Mouse (Mus musculus): ENCODE data around the gene Aak1. TPM values are rescaled to one million over a fixed set of nuclear protein-coding genes. Genes with fewer than 3 reads are reported as not detected.

Gene Aak1
- polyA plus RNA-seq, 1 experiment from 2014 or later, result 18.3 TPM

- ATAC-seq (ENCODE audit: insufficient read depth), result no peak
These were observed 144.9 kb downstream of the Aak1 start for GRCm38 (mm10) chr6:86994254-86994653.

GRCm38 (mm10) chr6:86996629-86997307 is 147.5 kb downstream of the Aak1 start:
- Histone ChIP-seq H3K27me3 (ENCODE audit: insufficient read depth, low read length) (no peaks in the 10 kb centered on the region), H3K4me3 (ENCODE audit: low read depth, low read length) (no peak overlapping the region), H3K4me2 (no peak overlapping the region), H3K27ac (ENCODE audit: low read depth) (no peak overlapping the region), H3K36me3 (ENCODE audit: insufficient read depth) (peaks cover 30% of the 10 kb centered on the region), H3K4me1 (ENCODE audit: insufficient read depth) (no peaks in the 10 kb centered on the region), H3K9ac (no peak overlapping the region), H3K9me3 (ENCODE audit: low read depth, low read length) (no peaks in the 10 kb centered on the region)
- DNase-seq, result no peak
- WGBS, result 81% methylated on average over 5 of the region's 5 CpGs
- no peak for ATAC-seq (ENCODE audit: insufficient read depth)
- no peak for TF ChIP-seq CTCF (IDR thresholded peaks at IDR 0.05; ENCODE audit: low read depth)

More at GRCm38 (mm10) chr6:86994254-86994653, 144.9 kb downstream of the Aak1 start:
- no peak for TF ChIP-seq CTCF (IDR thresholded peaks at IDR 0.05; ENCODE audit: low read depth)
- no peak overlapping the region for H3K9ac ChIP-seq
- no peak overlapping the region for H3K27ac ChIP-seq (ENCODE audit: low read depth)
- H3K4me1 ChIP-seq (ENCODE audit: insufficient read depth), result no peaks in the 10 kb centered on the region
- H3K36me3 ChIP-seq (ENCODE audit: insufficient read depth), result peaks cover 30% of the 10 kb centered on the region
- no peak overlapping the region for H3K4me3 ChIP-seq (ENCODE audit: low read depth, low read length)
- H3K27me3 ChIP-seq (ENCODE audit: insufficient read depth, low read length), result no peaks in the 10 kb centered on the region
- DNase-seq, result no peak
- no peak overlapping the region for H3K4me2 ChIP-seq
- WGBS, result 75% methylated on average over 4 of the region's 4 CpGs
- no peaks in the 10 kb centered on the region for H3K9me3 ChIP-seq (ENCODE audit: low read depth, low read length)

DNA sequence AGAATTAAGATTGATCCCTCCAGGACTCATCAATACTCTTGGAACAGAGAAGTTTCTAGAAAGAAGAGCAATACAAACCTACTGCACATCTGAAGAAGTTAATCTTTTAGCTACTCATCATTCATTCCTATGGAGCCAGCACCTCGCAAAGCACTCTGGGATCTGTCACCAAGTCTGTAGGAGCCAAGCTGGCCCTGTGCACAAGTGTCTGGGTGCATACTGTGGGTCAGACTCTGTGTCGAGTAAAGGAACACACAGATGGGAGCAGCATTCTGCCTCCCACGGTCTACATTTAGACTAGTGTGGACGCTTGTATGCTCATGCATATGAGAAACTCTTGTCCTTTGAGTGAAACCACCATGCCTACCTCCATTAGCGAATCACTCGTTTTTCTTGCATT is 148.0 kb downstream of the Aak1 start:
- peaks cover 30% of the 10 kb centered on the region for H3K36me3 ChIP-seq (ENCODE audit: insufficient read depth)
- DNase-seq, result no peak
- no peak overlapping the region for H3K27ac ChIP-seq (ENCODE audit: low read depth)
- H3K4me3 ChIP-seq (ENCODE audit: low read depth, low read length), result no peak overlapping the region
- no peak overlapping the region for H3K9ac ChIP-seq
- H3K4me1 ChIP-seq (ENCODE audit: insufficient read depth), result no peaks in the 10 kb centered on the region
- H3K27me3 ChIP-seq (ENCODE audit: insufficient read depth, low read length), result no peaks in the 10 kb centered on the region
- H3K9me3 ChIP-seq (ENCODE audit: low read depth, low read length), result no peaks in the 10 kb centered on the region
- TF ChIP-seq CTCF (IDR thresholded peaks at IDR 0.05; ENCODE audit: low read depth), result no peak
- no peak overlapping the region for H3K4me2 ChIP-seq
- ATAC-seq (ENCODE audit: insufficient read depth), result no peak
- 90% methylated on average over 6 of the region's 6 CpGs for WGBS

DNA sequence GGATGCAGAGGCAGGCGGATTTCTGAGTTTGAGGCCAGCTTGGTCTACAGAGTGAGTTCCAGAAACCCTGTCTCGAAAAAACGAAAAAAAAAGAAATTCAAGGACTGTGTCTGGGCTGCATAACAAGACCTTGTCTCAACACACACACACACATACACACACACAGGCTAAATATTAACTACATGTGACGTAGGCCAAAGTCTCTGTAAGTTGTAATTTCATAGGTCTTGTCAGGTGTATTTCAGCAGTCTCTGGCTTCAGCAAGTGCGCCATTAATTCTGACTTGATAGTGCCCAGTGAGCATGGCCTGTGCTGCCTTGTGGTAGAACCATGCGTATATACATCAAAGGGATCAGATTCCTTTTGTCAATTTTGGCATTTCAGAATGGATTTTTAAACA is 152.7 kb downstream of the Aak1 start:
- peaks cover 16% of the 10 kb centered on the region for H3K36me3 ChIP-seq (ENCODE audit: insufficient read depth)
- H3K27ac ChIP-seq (ENCODE audit: low read depth), result peak overlapping the region; percentile 36; the same call in 1 of the 2 replicates
- H3K4me3 ChIP-seq (ENCODE audit: low read depth, low read length), result no peak overlapping the region
- no peak overlapping the region for H3K9ac ChIP-seq
- TF ChIP-seq CTCF (IDR thresholded peaks at IDR 0.05; ENCODE audit: low read depth), result no peak
- 79% methylated on average over 6 of the region's 6 CpGs for WGBS
- no peak; the same call in 1 of the 2 replicates for ATAC-seq (ENCODE audit: insufficient read depth)
- H3K4me1 ChIP-seq (ENCODE audit: insufficient read depth), result no peaks in the 10 kb centered on the region
- H3K27me3 ChIP-seq (ENCODE audit: insufficient read depth, low read length), result no peaks in the 10 kb centered on the region
- H3K4me2 ChIP-seq, result no peak overlapping the region
- DNase-seq, result no peak
- no peaks in the 10 kb centered on the region for H3K9me3 ChIP-seq (ENCODE audit: low read depth, low read length)

DNA sequence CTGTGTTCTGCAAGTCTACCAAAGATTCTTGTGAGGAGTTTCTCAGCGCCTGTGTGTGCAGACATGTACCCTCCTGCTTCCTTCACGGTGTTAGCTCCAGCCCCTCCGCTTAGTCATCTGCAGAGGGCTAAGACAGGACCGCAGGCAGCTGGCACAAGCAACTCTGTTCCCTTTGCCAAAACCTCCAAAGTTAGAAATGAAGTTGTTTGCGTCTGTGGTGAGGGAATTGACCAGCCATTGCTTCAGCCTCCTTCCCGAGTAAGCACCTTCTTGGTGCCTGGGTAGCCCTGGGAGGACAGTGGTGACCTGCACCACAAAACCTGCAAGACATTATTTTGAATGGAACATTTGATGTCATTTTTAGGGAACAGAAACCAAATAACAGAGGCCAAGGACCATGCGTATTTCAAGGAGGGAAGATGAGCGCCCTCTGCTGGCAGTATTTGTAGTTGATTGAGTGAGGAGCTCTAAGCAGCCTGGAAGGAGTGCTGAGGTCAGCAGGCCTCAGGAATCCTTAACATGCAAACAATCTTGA is 153.3 kb downstream of the Aak1 start:
- no peak overlapping the region; the same call in 1 of the 2 replicates for H3K9ac ChIP-seq
- H3K4me3 ChIP-seq (ENCODE audit: low read depth, low read length), result no peak overlapping the region
- DNase-seq (peak; percentile 95), ATAC-seq (ENCODE audit: insufficient read depth) (peak; percentile 38; the same call in 1 of the 2 replicates)
- no peaks in the 10 kb centered on the region for H3K9me3 ChIP-seq (ENCODE audit: low read depth, low read length)
- H3K4me2 ChIP-seq, result no peak overlapping the region
- H3K36me3 ChIP-seq (ENCODE audit: insufficient read depth), result peaks cover 10% of the 10 kb centered on the region; the same call in 1 of the 2 replicates
- peak; percentile 89 for TF ChIP-seq CTCF (IDR thresholded peaks at IDR 0.05; ENCODE audit: low read depth)
- H3K27me3 ChIP-seq (ENCODE audit: insufficient read depth, low read length), result no peaks in the 10 kb centered on the region
- 41% methylated on average over 8 of the region's 8 CpGs for WGBS
- peak overlapping the region; percentile 36; the same call in 1 of the 2 replicates for H3K27ac ChIP-seq (ENCODE audit: low read depth)
- no peaks in the 10 kb centered on the region for H3K4me1 ChIP-seq (ENCODE audit: insufficient read depth)

DNA sequence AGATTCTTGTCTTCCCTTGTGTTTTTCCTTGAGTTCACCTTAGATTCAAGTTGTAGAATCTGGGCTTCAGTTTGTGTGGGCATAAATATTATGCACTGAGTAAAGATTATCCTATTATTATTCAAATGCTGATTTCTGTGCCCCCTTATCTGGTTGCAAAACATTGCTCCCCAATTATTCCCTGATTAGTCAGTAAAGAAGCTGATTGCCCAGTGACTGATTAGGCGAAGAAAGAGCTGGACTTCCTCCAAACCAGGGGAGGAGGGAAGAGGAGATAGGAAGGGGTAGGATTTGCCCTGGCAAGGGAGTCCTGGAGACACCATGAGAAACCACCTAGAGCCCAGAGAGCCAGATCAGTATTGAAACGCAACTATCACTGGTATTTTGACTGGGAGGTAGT is 154.8 kb downstream of the Aak1 start:
- Histone ChIP-seq H3K27me3 (ENCODE audit: insufficient read depth, low read length) (no peaks in the 10 kb centered on the region), H3K4me3 (ENCODE audit: low read depth, low read length) (no peak overlapping the region), H3K9ac (no peak overlapping the region), H3K9me3 (ENCODE audit: low read depth, low read length) (no peaks in the 10 kb centered on the region), H3K27ac (ENCODE audit: low read depth) (no peak overlapping the region), H3K36me3 (ENCODE audit: insufficient read depth) (no peaks in the 10 kb centered on the region), H3K4me2 (no peak overlapping the region), H3K4me1 (ENCODE audit: insufficient read depth) (no peaks in the 10 kb centered on the region)
- ATAC-seq (ENCODE audit: insufficient read depth) (no peak), DNase-seq (no peak)
- 74% methylated on average over 2 of the region's 2 CpGs for WGBS
- TF ChIP-seq CTCF (IDR thresholded peaks at IDR 0.05; ENCODE audit: low read depth), result no peak

DNA sequence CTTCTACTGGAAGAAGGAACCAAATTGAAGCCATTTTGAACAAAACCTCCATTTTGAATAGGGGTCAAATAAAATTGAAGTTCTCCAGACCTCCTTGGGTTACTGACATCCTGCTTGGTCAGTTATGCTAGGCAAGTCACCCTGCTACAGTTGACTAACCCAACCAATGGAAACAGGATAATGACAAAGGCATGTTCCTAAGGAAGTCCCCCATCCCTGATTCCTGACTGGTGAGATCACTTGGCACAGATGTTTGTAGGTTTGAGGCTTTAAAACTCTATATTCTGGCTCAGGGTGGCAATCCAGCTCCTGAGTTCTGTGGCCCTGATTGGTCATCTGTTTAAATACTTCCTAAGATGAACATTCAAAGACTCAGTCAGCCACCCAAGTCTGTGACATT is 156.3 kb downstream of the Aak1 start:
- Histone ChIP-seq H3K27ac (ENCODE audit: low read depth) (no peak overlapping the region), H3K36me3 (ENCODE audit: insufficient read depth) (no peaks in the 10 kb centered on the region), H3K4me1 (ENCODE audit: insufficient read depth) (no peaks in the 10 kb centered on the region), H3K9me3 (ENCODE audit: low read depth, low read length) (no peaks in the 10 kb centered on the region), H3K9ac (no peak overlapping the region), H3K4me3 (ENCODE audit: low read depth, low read length) (no peak overlapping the region), H3K4me2 (no peak overlapping the region), H3K27me3 (ENCODE audit: insufficient read depth, low read length) (no peaks in the 10 kb centered on the region)
- no peak for ATAC-seq (ENCODE audit: insufficient read depth)
- DNase-seq, result no peak
- no peak for TF ChIP-seq CTCF (IDR thresholded peaks at IDR 0.05; ENCODE audit: low read depth)

Measured in lung, embryonic 14.5 days (tissue).